Mouse (Mus musculus) spleen, postnatal 10 days (tissue): ENCODE data around the gene Paxbp1.
"Not testable (repeated sequence)": the region's sequence is repeated elsewhere in the genome, so short reads cannot be mapped to it uniquely, and the experiment has no call there.

Experiments
- DNase-seq, 2 experiments: peaks; one replicate each; pipeline ENCODE4 v3.0.0; 2021 to 2022; ENCODE audit warnings: low spot score in 2 of 2

Gene Paxbp1

DNA sequence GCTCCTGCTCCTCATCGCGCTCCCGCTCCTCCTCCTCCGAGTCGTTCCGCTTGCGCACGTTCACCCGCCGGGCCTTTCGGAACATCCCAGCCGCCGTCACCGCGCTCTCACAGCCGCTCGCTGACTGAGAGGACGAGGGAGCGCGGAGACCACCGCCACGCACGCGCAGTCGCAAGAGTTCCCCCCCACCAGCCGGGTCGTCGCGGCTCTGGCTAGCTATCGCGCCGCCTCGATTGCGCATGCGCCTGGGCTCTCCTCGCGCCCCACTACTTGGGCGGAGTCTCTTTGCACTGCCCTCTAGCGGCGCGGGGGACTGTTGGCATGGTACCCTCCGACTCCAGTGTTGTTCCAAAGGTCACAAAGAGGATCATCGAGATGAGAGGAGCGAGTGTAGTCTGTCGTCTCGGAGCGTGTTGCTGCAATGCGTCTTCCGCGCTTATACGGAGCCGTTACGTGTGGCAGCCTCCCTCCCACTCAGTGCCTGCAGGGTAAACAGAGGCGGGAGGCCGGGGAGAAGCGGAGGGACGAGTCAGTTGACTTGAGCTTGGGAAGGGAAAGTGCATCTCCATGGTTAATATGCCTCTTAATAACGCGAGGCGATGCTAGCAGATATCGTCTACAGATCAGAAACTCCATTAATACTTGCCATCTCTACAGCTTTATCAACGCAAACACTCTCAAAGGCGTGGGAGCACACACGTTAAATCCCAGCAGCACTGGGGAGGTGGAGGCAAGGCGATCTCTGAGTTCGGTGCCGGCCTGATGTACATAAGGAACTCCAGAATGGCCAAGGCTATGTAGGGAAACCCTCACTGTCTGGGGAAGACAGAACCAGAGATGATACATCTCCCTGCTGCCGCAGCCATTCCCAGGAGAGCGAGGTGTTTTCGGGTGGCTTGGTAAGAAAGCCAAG is at the start of gene Paxbp1:
TSS of gene Paxbp1 (minus strand) at position 274 of the 913 bp plus-strand sequence.
- peak; percentile 99 for DNase-seq

DNA sequence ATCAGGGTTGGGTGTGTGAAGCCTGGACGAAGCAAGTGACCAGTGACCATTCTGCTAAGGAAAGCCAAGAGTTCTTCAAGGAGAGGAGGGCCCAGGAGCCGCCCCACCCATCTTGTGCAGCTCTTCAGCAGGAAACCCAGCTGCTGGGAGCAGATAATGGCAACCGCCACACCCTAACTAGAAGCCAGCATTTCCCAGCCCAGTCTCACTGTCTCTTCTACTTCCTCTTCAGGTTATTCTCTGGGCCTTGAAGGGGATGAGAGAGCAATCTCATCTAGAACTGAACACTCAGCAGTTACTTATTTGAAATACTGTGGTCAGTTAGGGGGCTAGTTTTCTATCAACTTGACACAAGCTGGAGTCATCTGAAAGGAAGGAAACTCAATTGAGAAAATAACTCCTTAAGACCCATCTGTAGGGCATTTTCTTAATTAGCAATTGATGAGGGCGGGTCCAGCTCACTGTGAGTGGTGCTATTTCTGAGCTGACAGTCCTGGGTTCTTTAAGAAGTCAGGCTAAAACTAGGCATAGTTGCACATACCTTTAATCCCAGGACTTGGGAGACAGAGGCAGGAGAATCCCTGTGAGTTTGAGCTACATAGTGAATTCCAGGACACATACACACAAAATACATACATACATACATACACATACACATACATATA is 42.4 kb upstream of the Paxbp1 start:
- peak; percentile 62 to 88 for DNase-seq

DNA sequence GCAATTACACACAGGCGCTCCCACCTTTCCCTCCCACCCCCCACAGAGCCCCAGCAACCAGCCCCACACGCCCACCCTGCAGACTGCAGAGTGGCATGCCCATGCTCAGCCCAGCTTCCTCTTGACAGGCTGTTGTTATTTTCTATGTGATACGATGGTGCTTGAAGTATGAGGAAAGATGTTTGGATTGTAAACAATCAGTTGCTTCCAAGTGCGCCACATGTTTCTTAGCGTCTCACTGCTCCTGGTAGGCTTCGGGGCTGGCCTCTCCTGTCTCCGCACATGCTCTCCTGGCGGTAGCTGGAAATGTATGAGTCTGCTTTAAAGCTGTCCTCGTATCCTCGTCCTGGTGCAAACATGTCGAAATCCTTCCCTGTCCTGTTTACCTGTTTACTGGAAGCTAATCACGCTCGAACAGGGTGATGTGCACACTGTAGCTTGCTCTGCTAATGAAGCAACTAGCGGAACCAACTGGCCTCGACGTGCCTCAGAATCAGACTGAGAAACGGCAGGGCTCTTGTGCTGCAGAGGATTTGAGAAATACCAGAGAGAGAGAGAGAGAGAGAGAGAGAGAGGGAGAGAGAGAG is 41.0 kb upstream of the Paxbp1 start:
- DNase-seq = no peak

DNA sequence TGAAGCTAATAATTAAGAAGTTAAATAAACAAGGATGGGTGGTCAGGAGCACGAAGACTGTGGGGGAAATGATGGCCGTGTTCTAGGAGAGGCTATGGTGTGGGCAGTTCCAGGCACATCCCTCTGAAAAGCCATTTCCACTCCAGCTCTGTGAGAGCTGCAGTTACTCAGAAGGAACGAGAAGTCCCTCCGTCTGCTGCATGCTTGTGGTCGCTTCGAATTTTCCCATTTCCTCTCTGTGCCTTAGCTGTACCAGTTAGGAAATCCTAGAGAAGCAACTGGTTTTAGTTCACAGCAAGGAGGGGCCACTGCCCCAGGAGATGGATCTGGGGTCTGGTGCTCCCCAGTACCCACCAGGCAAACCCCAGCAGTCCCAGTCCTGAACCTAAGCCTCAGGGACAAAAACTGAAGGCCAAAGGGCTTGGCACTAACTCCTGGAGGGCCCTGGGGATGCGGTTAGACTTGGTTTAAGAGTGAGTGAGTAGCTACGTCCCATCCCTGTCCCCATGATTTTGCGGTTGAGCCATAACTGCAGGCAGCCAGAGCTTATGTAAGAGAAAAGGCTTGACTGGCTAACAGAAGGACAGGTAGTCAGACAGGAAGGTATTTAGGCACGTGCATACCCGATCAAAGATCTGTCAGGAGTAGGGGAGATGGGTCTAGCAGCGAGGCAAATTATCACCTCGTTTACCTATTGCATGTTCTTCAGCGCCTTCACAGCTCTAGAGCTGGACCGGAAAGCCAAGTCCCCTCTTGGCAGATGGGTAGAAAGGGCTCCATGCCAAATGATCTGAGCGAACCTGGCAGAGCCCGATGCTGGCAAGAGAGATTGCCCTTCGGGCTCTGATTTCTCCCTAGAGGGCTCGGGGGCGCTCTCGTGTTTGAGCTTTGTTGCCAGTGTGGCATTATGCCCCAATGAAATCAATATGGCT is 40.2 kb upstream of the Paxbp1 start:
- no peak for DNase-seq

DNA sequence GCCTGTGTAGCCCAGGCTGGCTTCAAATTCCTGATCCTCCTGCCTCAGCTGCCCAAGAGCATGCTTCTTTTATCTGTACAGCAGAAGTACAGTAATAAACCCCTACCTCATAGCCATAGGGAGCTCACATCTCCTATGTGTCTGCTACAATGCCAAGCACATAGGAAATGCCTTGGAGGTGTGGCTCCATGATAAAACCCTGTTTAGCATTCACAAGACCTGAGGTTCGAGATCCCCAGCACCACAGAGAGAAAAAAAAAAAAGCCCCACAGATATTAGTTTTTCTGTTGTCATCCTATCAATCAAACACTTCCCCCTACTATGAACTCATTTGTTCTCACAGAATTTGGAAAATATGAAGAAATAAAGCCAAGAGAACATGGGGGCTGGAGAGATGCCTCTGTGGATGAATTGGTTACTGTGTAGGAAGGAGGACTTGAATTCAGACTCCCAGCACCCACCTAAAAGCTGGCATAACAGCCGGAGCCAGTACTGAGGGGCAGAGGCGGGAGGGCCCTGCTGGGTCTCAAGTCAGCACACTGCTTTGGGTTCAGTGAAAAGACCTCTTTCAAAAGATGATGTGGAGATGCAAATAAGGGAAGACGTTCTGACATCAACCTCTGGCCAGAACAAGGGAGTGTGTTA is 38.8 kb upstream of the Paxbp1 start:
- no peak for DNase-seq

DNA sequence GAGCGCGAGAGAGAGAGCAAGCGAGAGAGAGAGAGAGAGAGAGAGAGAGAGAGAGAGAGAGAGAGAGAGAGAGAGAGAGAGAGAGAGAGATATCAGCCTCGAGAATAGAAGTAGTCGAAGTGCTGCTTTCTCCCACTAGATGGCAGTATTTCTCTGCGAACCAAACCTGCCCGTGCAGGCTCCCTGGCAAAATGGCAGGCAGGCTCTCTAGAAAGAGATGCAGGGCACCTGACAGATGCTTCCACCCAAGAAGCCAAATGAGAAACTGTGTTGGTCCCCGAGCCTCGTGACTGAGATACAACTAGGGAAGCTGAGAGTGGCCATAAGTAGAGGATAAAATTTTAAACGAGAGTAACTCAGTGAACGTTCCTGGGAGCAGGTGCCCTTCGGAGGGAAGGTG is 37.2 kb upstream of the Paxbp1 start:
- DNase-seq = peak; percentile 73 to 83

DNA sequence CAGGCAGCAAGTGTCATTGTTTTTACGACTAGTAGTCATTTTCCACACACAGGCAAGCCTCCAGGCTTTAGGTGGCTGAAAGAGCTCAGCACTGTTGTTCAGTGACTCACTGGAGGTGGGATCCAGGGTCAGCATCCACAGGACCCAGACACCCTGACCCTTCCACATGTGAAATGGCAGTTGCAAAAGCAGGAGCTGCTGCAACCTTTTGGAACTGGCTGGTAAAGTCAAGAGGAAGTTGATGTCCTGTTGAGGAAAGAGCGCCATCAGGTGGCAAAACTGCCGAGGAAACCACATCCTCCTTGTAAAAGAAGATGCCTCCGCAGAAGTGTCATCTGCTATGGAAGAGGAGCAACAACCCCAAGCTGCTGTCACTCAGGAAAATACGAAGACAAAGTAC is 31.8 kb upstream of the Paxbp1 start:
- peak in 1 of 2 experiments; percentile 75 for DNase-seq

DNA sequence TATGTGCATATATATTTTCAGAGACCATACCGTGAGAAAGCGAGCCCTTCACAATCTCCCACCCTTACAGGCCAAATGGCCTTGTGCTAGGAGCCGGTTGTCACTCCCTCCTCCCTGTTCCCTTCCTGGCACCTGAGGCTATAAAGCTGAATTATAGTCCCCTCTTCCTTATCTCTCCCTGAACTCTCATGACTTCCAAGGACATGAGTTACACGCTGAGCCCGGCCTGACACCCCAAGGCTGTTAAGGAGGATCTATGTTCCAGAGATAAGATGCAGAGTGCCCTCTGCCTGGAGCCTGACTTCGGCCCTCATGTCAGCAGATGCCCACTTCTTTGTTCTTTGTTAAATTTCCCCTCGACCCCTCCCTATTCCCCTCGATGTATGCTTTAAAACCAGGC is 31.1 kb upstream of the Paxbp1 start:
- not testable (repeated sequence) for DNase-seq

DNA sequence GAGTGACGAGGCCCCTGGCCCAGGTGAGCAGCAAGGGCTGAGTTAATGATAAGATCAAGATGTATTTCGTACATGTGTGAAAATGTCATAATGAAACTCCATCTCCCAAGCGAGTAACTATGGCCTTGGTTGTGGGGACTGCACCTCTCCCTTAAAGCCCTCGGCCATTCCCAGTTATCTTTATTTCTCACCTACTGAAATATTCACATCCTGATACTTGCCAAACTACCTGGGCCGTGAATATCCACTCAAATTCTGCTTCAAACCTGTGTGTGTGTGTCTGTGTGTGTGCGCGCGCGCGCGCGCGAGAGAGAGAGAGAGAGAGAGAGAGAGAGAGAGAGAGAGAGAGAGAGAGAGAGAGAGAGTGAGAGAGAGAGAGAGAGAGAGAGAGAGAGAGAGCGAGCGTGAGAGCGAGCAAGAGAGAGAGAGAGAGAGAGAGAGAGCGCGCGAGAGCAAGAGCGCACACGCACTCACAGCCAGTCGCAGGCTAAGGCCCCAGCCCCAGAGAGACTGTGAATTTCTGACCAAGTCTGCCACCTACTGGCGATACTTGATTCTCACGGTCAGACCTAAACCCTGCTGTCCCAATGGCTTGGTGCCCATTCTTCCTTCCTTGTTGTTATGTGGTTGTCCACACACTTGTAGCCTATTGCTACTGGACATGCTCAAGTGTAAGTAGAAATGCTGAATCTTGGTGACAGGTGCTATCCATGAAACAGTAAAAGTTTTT is 29.0 kb upstream of the Paxbp1 start:
- DNase-seq = peak; percentile 65 to 86

DNA sequence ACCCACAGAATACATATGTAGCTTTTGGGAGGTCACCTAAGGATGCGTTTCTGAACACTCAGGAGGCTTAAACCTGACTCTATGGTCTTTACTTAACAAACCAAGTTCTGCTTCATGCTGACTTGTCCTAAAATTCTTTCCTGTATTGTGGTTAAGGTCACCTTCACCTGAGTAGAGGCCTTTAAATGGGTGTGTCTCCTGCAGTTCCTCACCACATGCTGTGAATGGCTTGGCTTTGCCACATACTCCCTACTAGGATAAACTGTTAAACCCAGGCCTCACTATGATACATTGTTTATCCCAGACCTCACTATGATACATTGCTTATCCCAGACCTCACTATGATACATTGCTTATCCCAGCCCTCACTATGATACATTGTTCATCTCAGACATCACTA is 27.9 kb upstream of the Paxbp1 start:
- DNase-seq = no peak

DNA sequence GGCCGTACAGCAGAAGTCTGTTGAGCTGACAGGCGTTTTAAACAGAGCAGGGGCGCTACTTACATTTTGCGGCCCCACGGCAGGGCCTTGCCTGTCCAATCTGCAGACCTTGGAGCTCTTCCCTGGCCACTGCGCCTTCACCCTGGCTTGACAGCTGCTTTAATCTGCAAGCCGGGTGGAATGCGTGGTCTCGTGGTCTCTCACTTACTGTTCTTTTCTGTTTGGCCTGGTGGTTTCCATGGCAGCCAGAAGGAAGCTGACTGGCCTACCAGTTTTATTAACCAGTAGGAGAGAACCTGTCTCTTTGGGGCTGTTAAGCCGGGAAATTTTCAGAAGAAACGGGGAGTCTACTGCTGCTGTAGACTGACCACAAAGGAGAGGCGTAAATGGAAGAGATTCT is 24.6 kb upstream of the Paxbp1 start:
- no peak for DNase-seq

DNA sequence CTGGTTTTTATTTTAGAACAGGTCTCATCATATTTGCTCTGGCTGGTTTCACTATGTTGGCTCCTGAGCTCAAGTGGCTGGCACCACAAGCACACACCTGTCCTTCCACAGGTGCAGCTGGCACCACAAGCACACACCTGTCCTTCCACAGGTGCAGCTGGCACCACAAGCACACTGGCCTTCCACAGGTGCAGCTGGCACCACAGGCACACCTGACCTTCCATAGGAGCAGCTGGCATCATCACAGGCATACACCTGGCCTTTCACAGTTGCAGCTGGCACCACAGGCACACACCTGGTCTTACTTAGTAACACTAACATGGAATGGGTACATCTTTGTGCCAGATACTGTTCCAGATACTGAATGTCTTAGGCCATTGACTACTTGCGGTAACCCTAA is 22.8 kb upstream of the Paxbp1 start:
- no peak for DNase-seq

DNA sequence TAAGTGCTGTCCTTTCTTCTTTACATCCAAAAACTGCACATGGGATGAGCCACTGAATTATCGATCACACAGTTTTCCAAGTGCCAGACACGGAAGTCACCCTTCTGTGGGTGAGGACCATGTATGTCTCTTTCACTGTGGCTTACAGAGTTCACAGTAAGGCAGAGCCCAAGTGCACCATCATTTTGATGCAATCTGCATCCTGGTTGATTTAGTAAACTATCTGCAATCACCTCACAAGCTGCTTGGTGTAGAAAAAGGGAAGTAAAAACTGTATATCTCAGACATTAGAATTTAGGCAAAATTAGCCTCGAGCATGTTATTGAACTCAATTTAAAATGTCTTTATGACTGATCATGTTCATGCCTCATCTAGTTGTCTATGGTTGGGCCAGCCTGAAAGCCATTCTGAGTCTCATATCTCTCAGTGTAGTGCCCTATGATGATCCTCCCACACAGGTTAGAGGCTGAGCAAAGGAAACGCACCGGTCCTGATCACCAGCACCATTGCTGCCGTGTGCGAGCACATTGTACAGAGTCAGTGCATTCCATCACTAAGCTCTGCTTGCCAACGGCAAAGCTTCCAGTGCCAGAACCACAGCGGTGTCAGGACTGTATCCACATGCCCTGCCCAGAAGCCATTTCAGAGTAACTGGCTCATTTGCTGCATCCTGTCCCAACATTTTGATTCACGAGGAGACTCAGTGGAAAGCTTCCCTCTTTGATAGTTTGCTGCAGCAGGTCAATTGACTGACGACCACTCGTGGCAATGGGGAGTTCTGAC is 20.4 kb upstream of the Paxbp1 start:
- DNase-seq = no peak

DNA sequence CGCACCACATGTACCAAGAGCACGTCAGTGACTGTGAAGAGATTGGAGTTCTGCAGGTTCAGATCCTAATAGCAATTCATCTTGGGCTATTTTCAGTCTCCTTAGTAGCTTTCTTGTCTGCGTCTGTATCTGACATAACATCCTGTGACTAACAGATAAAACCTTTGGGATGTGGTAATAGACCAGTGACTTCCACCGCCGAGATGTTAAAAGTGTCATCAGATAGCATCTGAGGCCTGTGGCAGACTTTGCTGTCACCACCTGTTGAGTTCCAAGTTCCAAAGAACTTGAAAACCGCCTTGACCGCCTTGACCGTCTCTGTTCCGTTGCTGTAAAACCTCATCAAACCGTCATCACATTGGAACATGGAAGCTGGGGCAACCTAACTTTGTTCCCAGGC is 19.4 kb upstream of the Paxbp1 start:
- no peak for DNase-seq

DNA sequence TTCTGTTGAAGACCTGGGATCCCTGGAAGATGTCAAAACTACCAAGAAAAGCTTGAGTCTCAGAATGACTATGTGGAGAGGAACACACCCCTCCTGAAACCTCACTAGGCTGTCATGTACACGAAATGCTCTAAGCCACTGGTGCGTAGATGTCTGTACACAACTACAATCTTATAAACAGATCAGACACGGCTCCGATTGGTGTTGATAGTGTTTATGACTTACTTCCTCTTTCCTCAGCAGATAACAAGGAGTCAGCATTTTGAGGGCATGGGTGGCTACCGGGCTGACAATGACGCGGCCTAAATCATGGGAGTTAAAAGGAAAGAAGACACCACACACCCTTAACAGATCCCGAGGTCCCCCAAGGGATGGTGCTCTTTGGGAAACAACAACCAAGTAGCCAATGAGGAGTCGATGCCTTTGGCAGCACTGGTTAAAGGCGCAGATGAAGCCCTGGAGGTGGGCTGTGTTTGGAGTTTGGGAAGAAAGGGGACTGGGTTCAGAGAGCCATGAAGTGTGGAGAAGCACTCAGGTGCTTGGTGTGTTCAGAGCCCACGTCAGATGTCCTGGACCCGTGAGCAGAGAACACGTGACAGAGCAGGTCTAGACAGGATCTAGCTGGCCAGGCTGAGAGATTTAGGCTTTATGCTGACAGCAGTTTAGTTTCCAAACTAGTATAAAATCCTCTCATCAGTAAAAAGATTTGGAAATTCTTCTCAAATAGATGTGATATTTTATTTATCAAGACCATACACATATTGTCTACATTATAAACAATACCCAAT is 17.4 kb upstream of the Paxbp1 start:
- no peak for DNase-seq

DNA sequence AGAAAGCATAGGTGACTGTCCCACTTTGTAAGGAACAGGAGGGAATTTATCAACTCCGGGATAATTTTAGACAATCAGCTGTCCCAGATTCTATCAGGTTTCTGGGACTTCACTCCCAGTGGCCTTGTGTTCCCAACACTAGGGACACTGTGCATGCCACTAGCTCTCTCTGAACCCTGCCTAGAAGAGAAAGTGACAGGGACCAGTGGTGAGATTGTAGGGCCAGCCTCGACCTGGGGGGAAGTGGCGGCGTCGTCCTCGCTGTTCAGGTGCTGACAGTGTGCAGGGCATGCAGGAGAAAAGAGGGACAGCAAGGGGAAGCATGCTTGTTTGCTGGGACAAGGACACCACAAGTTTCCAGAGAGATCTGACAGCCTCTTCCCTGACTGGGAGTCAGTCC is 13.4 kb upstream of the Paxbp1 start:
- DNase-seq = no peak

DNA sequence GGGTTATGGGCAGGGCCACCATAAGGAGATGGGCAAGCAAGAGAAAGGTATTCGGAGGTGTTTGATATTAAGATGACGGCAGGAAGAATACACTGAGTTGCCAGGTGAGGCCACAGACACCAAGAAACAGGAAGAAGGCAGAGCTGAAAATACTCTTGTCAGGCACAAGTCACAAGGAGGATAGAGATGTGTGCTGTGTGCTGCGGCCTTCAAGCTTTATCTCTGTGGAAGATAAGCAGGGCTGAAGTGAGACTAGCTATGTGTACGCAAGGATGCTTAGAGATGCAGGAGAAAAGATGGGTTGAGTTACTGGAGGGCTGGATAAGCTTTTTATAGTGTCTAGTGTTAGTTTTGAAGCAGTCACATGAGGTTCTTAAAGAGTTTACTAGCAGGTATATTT is 12.9 kb upstream of the Paxbp1 start:
- no peak for DNase-seq

DNA sequence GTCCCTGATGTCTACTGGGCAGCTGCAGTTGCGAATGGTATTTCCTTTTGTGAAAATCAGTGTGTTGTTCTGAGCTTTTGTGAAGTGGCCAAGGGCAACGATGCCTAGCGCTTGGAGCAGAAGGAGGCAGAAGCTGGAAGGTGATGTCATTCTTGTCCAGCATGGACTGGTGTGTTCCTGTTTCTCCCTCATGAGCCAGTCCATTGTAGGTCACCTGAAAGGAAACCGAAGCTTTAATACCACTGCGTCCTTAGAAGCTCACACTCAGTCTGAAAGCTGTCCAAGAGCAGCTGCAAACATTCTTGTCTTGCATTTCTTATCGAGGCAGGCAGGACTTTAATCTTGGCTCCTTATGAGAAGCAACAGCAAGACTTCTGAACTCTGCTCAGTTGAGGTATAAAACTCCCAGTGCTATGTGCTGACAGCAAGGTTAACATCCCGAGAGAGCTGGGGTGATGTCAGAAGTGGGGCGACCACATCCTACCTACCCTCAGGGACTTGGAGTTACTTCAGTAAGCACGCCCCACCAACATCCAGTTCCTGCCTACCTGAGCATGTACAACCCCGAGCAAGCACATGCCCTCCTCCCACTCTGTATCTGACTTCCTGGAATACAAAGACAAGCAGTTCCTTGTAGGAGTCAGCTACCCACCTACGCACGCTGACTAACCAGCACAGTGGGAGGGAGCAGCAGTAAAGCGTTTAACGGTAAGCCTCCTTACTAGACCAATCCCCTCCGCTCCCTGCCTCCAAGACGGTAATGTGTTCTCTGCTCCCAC is 11.9 kb upstream of the Paxbp1 start:
- DNase-seq = no peak
